Mouse (Mus musculus): ENCODE measurements at regions not wholly inside any gene's neighbourhood (a gene's known extent, or its start where the extent isn't known, plus 50 kb on each side); places are given as distances from the start of the nearest gene placed in this dataset.
A peak's percentile ranks its signal among the peaks of the same experiment; 100 is the strongest.

DNA sequence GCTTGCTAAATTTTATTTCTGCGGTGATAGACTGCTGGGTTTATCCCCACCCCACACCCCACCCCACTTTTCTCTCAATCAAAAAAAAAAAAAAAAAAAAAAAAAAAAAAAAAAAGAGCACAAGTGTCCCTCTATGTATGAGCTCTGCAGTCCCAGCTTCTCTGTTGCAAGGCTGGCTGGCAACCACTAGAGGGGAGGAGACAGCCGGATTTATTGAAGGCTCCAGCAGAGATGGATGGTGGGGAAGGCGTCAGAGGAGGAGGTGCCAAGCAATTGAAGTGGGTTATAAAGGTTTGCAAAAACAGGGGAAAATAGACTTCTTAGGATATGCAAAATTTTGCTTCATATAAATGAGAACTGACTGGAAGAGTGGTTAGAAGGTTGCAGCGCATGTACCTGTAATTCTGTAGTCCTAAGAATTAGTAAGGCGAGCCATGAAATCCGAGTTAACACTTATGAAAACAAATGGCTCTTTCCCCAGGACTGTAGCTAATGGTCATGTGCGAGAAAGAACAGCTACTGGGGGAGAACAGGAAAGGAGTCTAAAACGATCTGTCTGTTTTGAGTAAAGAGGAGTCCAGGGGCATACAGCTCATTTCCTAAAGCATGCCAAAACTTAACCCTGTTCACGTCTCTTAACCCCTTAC is 885.1 kb upstream of the Pou3f3 start:
- peak; percentile 54 for DNase-seq (ENCODE audit: low read depth, low spot score)

GRCm38 (mm10) chr1:41811130-41811529 is 884.4 kb upstream of the Pou3f3 start:
- DNase-seq (ENCODE audit: low read depth, low spot score), result no peak

DNA sequence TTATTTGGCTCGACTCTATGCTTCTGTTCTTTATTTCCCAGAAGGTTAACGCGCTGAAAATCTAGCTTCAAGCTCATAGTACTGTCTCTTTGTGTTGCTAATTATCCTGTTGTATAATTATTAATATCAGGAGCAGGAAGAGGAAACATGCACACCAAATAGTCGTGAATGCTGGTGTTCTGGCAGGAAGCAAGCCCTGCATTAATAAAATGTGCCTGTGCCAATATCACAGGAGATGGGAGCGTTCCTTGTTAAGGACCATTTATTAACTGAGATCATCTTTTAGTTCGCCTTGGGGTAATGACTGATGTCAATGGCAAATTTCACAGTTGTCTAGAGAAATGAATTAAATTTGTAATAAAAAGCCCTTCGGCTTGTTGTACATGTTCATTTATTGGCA is 883.5 kb upstream of the Pou3f3 start:
- no peak for DNase-seq (ENCODE audit: low read depth, low spot score)

GRCm38 (mm10) chr1:41814032-41815005 is 881.2 kb upstream of the Pou3f3 start:
- no peak for DNase-seq (ENCODE audit: low read depth, low spot score)

GRCm38 (mm10) chr1:41815021-41815420 is 880.5 kb upstream of the Pou3f3 start:
- no peak for DNase-seq (ENCODE audit: low read depth, low spot score)

GRCm38 (mm10) chr1:41822742-41823141 is 872.8 kb upstream of the Pou3f3 start:
- DNase-seq (ENCODE audit: low read depth, low spot score), result no peak

DNA sequence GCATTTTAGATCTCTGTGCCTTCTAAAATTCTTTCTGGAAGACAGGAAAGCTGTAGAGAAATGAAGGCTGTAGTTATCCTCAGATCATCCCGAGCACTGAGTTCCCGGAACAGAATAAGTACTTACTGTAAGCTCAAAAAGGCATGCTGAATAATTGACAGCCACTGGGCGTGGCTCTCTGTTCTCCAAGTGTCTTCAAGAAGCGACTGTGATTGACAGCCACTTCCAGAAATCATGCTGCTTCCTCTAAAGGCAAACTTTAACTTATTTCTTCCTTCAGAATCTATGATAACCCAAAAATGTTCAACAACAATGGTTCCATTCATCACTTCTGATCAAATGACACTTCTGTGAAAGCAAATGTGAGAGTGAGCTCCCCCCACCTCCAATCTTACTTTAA is 870.3 kb upstream of the Pou3f3 start:
- peak; percentile 14 for DNase-seq (ENCODE audit: low read depth, low spot score)

- DNase-seq (ENCODE audit: low read depth, low spot score), result no peak
These were observed 863.9 kb upstream of the Pou3f3 start for GRCm38 (mm10) chr1:41831641-41832040.
